Mouse (Mus musculus): ENCODE data around the gene Mbnl3.

Gene Mbnl3

GRCm38 (mm10) chrX:51206432-51206831 lies at the start of gene Mbnl3:
Gene Mbnl3, minus strand, starts transcription at chrX:51206532.
- no peak for DNase-seq (ENCODE audit: low spot score)

GRCm38 (mm10) chrX:51205548-51206324 lies 596 bp downstream of the Mbnl3 start:
- DNase-seq (ENCODE audit: low spot score) = peak; percentile 31

- DNase-seq (ENCODE audit: low spot score) = peak; percentile 47
Measured at GRCm38 (mm10) chrX:51204626-51205547, 1.4 kb downstream of the Mbnl3 start.

GRCm38 (mm10) chrX:51197012-51197411 lies 9.3 kb downstream of the Mbnl3 start:
- no peak for DNase-seq (ENCODE audit: low spot score)

GRCm38 (mm10) chrX:51171914-51172313 lies 34.4 kb downstream of the Mbnl3 start:
- DNase-seq (ENCODE audit: low spot score) = no peak

- DNase-seq (ENCODE audit: low spot score) = no peak
Measured at GRCm38 (mm10) chrX:51171413-51171812, 34.9 kb downstream of the Mbnl3 start.

GRCm38 (mm10) chrX:51170404-51170803 lies 35.9 kb downstream of the Mbnl3 start:
- DNase-seq (ENCODE audit: low spot score) = no peak

GRCm38 (mm10) chrX:51169476-51170045 lies 36.8 kb downstream of the Mbnl3 start:
- DNase-seq (ENCODE audit: low spot score) = no peak

GRCm38 (mm10) chrX:51167976-51168375 lies 38.4 kb downstream of the Mbnl3 start:
- no peak for DNase-seq (ENCODE audit: low spot score)

GRCm38 (mm10) chrX:51164766-51165165 lies 41.6 kb downstream of the Mbnl3 start:
- no peak for DNase-seq (ENCODE audit: low spot score)

GRCm38 (mm10) chrX:51148436-51148835 lies 57.9 kb downstream of the Mbnl3 start:
- DNase-seq (ENCODE audit: low spot score) = no peak

- no peak for DNase-seq (ENCODE audit: low spot score)
Measured at GRCm38 (mm10) chrX:51146351-51146750, 60.0 kb downstream of the Mbnl3 start.

- DNase-seq (ENCODE audit: low spot score) = no peak
Measured at GRCm38 (mm10) chrX:51140055-51140454, 66.3 kb downstream of the Mbnl3 start.

- DNase-seq (ENCODE audit: low spot score) = no peak
Measured at GRCm38 (mm10) chrX:51131325-51131724, 75.0 kb downstream of the Mbnl3 start.

GRCm38 (mm10) chrX:51102748-51103147 lies 103.6 kb downstream of the Mbnl3 start:
- DNase-seq (ENCODE audit: low spot score) = no peak

- DNase-seq (ENCODE audit: low spot score) = no peak
Measured at GRCm38 (mm10) chrX:51084972-51085371, 121.4 kb downstream of the Mbnl3 start.

GRCm38 (mm10) chrX:51084211-51084610 lies 122.1 kb downstream of the Mbnl3 start:
- DNase-seq (ENCODE audit: low spot score) = no peak

GRCm38 (mm10) chrX:51076744-51077143 lies 129.6 kb downstream of the Mbnl3 start:
- peak; percentile 27 for DNase-seq (ENCODE audit: low spot score)
